Mouse (Mus musculus): Measurements from ENCODE around the gene Fam83f. TPM values are rescaled to one million over a fixed set of nuclear protein-coding genes. Genes with fewer than 3 reads are reported as not detected.

Fam83f gene
- polyA plus RNA-seq, 1 experiment from 2014 or later = 0.73 TPM

GRCm38 (mm10) chr15:80702910-80703309 lies 31.3 kb downstream of the Fam83f start:
- TF ChIP-seq CTCF (IDR thresholded peaks at IDR 0.05) (no peak), EP300 (IDR thresholded peaks at IDR 0.05) (no peak)
- Histone ChIP-seq H3K9me3 (ENCODE audit: low read length) (no peaks in the 10 kb centered on the region), H3K27me3 (replicated peaks; ENCODE audit: insufficient read depth, low read length) (no peaks in the 10 kb centered on the region)

GRCm38 (mm10) chr15:80703495-80703894 lies 31.8 kb downstream of the Fam83f start:
- Histone ChIP-seq H3K4me2 (replicated peaks; ENCODE audit: low read depth, low read length) (no peak overlapping the region), H3K9ac (replicated peaks; ENCODE audit: low read depth) (no peak overlapping the region), H3K27me3 (replicated peaks; ENCODE audit: insufficient read depth, low read length) (no peaks in the 10 kb centered on the region), H3K27ac (ENCODE audit: low read length) (no peak overlapping the region), H3K4me1 (ENCODE audit: insufficient read depth, low read depth, low read length) (peaks cover 5% of the 10 kb centered on the region; the same call in 1 of the 2 replicates), H3K9me3 (ENCODE audit: low read length) (no peaks in the 10 kb centered on the region), H3K36me3 (ENCODE audit: insufficient read depth, low read length) (no peaks in the 10 kb centered on the region), H3K4me3 (ENCODE audit: low read depth, low read length) (no peak overlapping the region)
- TF ChIP-seq CTCF (IDR thresholded peaks at IDR 0.05) (no peak), EP300 (IDR thresholded peaks at IDR 0.05) (no peak)
- no peak for DNase-seq (ENCODE audit: low spot score)
- no peak for ATAC-seq
- WGBS = 81% methylated on average over 2 of the region's 2 CpGs

More at GRCm38 (mm10) chr15:80702910-80703309, 31.3 kb downstream of the Fam83f start:
- no peak overlapping the region for H3K4me3 ChIP-seq (ENCODE audit: low read depth, low read length)
- peaks cover 5% of the 10 kb centered on the region; the same call in 1 of the 2 replicates for H3K4me1 ChIP-seq (ENCODE audit: insufficient read depth, low read depth, low read length)
- 84% methylated on average over 5 of the region's 5 CpGs for WGBS
- ATAC-seq = no peak
- no peaks in the 10 kb centered on the region for H3K36me3 ChIP-seq (ENCODE audit: insufficient read depth, low read length)
- H3K9ac ChIP-seq (replicated peaks; ENCODE audit: low read depth) = no peak overlapping the region
- no peak overlapping the region for H3K4me2 ChIP-seq (replicated peaks; ENCODE audit: low read depth, low read length)
- no peak for DNase-seq (ENCODE audit: low spot score)
- H3K27ac ChIP-seq (ENCODE audit: low read length) = no peak overlapping the region

- no peaks in the 10 kb centered on the region for H3K27me3 ChIP-seq (replicated peaks; ENCODE audit: insufficient read depth, low read length)
- TF ChIP-seq CTCF (IDR thresholded peaks at IDR 0.05) (peak; percentile 94), EP300 (IDR thresholded peaks at IDR 0.05) (no peak)
- peak; percentile 94 for DNase-seq (ENCODE audit: low spot score)
- H3K4me2 ChIP-seq (replicated peaks; ENCODE audit: low read depth, low read length) = no peak overlapping the region
- H3K27ac ChIP-seq (ENCODE audit: low read length) = no peak overlapping the region
- no peak overlapping the region for H3K4me3 ChIP-seq (ENCODE audit: low read depth, low read length)
- H3K9ac ChIP-seq (replicated peaks; ENCODE audit: low read depth) = no peak overlapping the region
- ATAC-seq = peak; percentile 88
- H3K36me3 ChIP-seq (ENCODE audit: insufficient read depth, low read length) = no peaks in the 10 kb centered on the region
- no peaks in the 10 kb centered on the region for H3K9me3 ChIP-seq (ENCODE audit: low read length)
- H3K4me1 ChIP-seq (ENCODE audit: insufficient read depth, low read depth, low read length) = peaks cover 5% of the 10 kb centered on the region; the same call in 1 of the 2 replicates
- WGBS = 6% methylated on average over 7 of the region's 7 CpGs
Observed at GRCm38 (mm10) chr15:80704267-80704666, 32.6 kb downstream of the Fam83f start.

- 23% methylated on average over 18 of the region's 18 CpGs for WGBS
- peak; percentile 86 for DNase-seq (ENCODE audit: low spot score)
Observed at GRCm38 (mm10) chr15:80705828-80706549, 34.3 kb downstream of the Fam83f start.

GRCm38 (mm10) chr15:80706596-80706995 lies 34.9 kb downstream of the Fam83f start:
- Histone ChIP-seq H3K9me3 (ENCODE audit: low read length) (no peaks in the 10 kb centered on the region), H3K27me3 (replicated peaks; ENCODE audit: insufficient read depth, low read length) (no peaks in the 10 kb centered on the region), H3K4me1 (ENCODE audit: insufficient read depth, low read depth, low read length) (peaks cover 5% of the 10 kb centered on the region; the same call in 1 of the 2 replicates), H3K4me3 (ENCODE audit: low read depth, low read length) (0 out of 2 replicates have a peak overlapping the region, but pooled peaks have one; percentile 16), H3K27ac (ENCODE audit: low read length) (peak overlapping the region; percentile 28; the same call in 1 of the 2 replicates), H3K9ac (replicated peaks; ENCODE audit: low read depth) (no peak overlapping the region), H3K4me2 (replicated peaks; ENCODE audit: low read depth, low read length) (peak overlapping the region; percentile 54), H3K36me3 (ENCODE audit: insufficient read depth, low read length) (no peaks in the 10 kb centered on the region)
- TF ChIP-seq CTCF (IDR thresholded peaks at IDR 0.05) (no peak), EP300 (IDR thresholded peaks at IDR 0.05) (no peak; the same call in 1 of the 2 replicates)
- peak; percentile 65 for DNase-seq (ENCODE audit: low spot score)
- WGBS = 5% methylated on average over 11 of the region's 11 CpGs
- ATAC-seq = no peak

More at GRCm38 (mm10) chr15:80705828-80706549, 34.3 kb downstream of the Fam83f start:
- peak overlapping the region; percentile 54 for H3K4me2 ChIP-seq (replicated peaks; ENCODE audit: low read depth, low read length)
- peaks cover 5% of the 10 kb centered on the region; the same call in 1 of the 2 replicates for H3K4me1 ChIP-seq (ENCODE audit: insufficient read depth, low read depth, low read length)
- TF ChIP-seq EP300 (IDR thresholded peaks at IDR 0.05) (no peak), CTCF (IDR thresholded peaks at IDR 0.05) (peak; percentile 89)
- 0 out of 2 replicates have a peak overlapping the region, but pooled peaks have one; percentile 16 for H3K4me3 ChIP-seq (ENCODE audit: low read depth, low read length)
- no peaks in the 10 kb centered on the region for H3K9me3 ChIP-seq (ENCODE audit: low read length)
- H3K36me3 ChIP-seq (ENCODE audit: insufficient read depth, low read length) = no peaks in the 10 kb centered on the region
- no peak for ATAC-seq
- H3K9ac ChIP-seq (replicated peaks; ENCODE audit: low read depth) = no peak overlapping the region
- 0 out of 2 replicates have a peak overlapping the region, but pooled peaks have one; percentile 28 for H3K27ac ChIP-seq (ENCODE audit: low read length)
- H3K27me3 ChIP-seq (replicated peaks; ENCODE audit: insufficient read depth, low read length) = no peaks in the 10 kb centered on the region

- Histone ChIP-seq H3K27me3 (replicated peaks; ENCODE audit: insufficient read depth, low read length) (no peaks in the 10 kb centered on the region), H3K9me3 (ENCODE audit: low read length) (no peaks in the 10 kb centered on the region), H3K9ac (replicated peaks; ENCODE audit: low read depth) (no peak overlapping the region), H3K36me3 (ENCODE audit: insufficient read depth, low read length) (no peaks in the 10 kb centered on the region), H3K4me2 (replicated peaks; ENCODE audit: low read depth, low read length) (peak overlapping the region; percentile 54), H3K4me1 (ENCODE audit: insufficient read depth, low read depth, low read length) (peaks cover 5% of the 10 kb centered on the region; the same call in 1 of the 2 replicates), H3K27ac (ENCODE audit: low read length) (peak overlapping the region; percentile 58), H3K4me3 (ENCODE audit: low read depth, low read length) (no peak overlapping the region)
- 17% methylated on average over 8 of the region's 8 CpGs for WGBS
- no peak for TF ChIP-seq CTCF (IDR thresholded peaks at IDR 0.05)
- TF ChIP-seq EP300 (IDR thresholded peaks at IDR 0.05) = peak; percentile 24
- peak; percentile 94 for DNase-seq (ENCODE audit: low spot score)
- ATAC-seq = peak; percentile 4; the same call in 1 of the 2 replicates
Observed at GRCm38 (mm10) chr15:80707088-80707487, 35.4 kb downstream of the Fam83f start.

Measured in lung, postnatal 0 days (tissue).